Mouse (Mus musculus): Measurements from ENCODE around the gene Kdm6b.
A peak's percentile ranks its signal among the peaks of the same experiment; 100 is the strongest.

Kdm6b gene

DNA sequence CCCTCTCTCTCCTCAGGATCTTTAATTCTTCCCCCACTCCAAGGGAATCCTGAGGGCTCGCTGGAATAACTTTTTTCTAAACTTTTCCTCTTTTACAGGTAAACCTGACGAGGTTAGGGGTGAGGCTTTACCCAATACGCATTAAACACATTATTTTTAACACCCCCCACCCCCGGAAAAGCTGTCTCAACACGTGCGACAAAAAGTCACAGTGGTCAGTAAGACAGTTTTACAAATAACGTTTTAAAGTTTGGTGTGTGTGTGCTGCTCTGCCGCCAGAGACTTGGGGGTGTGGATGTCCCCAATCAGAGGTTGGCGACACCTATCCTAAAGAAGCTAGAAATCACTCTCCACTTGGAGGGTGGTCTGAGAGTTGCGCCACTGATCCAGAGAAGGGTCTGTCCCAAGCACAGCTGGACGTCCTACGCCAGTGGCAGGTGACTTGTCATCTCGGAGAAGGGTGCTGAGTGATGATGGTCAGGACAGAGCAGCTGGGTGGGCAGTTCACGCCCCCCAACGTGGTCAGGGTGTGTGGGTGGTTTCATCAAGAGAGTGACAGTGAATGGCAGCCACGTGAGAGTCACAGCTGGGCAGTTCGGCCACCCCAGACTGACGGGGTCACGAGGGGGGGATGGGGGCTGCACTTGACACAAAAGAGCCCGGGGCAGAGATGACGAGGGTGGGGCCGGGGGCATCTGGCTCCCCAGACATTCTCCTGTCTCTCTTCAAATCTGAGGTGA lies 45.7 kb downstream of the Kdm6b start:
- DNase-seq (ENCODE audit: extremely low read depth, low read depth, low spot score) = no peak

GRCm38 (mm10) chr11:69366855-69367615 lies 46.4 kb downstream of the Kdm6b start:
- no peak for DNase-seq (ENCODE audit: extremely low read depth, low read depth, low spot score)

DNA sequence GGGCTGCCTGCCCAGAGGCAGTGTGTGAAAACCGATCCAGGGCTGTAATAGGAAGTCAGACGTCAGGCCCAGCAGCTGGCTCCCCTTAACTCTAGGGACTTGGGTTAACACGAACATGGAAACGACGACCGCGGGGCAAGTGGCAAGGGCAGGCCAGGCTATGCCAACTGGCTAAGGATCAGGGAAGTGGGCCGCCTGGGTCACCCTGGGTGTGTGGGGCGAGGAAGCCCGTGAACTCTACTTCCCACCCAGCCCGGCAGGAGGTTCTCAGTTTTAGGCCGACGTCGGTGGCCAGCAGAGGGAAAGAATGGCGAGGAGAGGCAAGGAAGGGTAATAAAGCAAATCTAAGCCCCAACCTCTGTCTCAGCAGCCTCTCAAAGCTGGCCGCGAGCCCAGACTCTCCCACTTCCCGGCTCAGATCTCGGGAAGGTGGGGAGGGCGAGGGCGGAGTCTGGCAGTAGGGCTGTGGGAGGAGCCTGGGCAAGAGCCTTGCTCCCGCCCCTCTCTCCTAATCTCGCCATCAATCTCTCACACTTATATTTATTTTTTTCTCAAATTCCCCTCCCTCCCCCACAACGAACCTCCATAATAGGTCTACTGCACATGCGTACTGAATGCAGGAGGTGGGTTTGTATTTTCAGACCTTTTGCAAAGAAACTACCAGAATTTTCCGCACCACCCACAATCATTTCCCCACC lies 47.2 kb downstream of the Kdm6b start:
- DNase-seq (ENCODE audit: extremely low read depth, low read depth, low spot score) = peak; percentile 83

DNA sequence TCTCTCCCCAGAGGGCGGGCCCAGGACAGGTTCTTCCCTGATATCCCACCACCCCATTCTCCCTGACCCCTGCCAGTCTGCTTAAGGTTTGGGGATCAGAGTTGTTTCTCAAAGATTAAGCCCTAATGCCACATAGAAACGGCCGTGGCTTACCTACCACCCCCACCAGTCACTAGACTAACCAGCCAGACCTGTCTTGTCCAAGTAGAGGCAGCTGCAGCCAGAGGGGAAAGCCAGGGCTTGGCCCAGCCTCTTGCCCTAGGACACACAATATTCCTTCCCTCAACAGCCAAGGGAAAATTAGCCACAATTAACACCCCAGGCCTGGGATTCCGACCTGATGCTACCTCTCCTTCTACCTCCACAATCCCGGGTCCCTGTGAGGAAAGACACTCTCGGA lies 47.8 kb downstream of the Kdm6b start:
- peak; percentile 81 for DNase-seq (ENCODE audit: extremely low read depth, low read depth, low spot score)

DNA sequence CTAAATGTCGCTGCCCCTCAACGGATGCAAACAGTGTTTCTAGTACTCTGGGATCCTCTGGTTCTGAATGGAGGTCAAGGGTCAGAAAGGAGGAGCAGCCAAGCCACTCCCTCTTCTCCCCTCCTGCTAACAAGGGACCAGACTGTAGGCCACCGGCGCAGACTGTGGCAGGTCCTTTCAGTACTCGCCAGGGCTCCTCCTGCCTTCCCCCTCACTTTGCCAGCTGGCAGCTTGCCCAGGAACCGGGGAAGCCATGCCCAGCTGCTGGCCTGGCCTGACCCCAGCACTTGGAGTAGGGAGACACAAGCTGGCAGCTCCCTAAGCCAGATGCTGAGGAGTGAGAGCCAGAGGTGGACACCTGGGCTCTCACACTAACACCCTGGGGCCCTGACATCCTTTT lies 48.6 kb downstream of the Kdm6b start:
- DNase-seq (ENCODE audit: extremely low read depth, low read depth, low spot score) = peak; percentile 77

GRCm38 (mm10) chr11:69364376-69364775 lies 49.1 kb downstream of the Kdm6b start:
- no peak for DNase-seq (ENCODE audit: extremely low read depth, low read depth, low spot score)

- DNase-seq (ENCODE audit: extremely low read depth, low read depth, low spot score) = no peak
Observed at GRCm38 (mm10) chr11:69362479-69362878, 51.0 kb downstream of the Kdm6b start.

- no peak for DNase-seq (ENCODE audit: extremely low read depth, low read depth, low spot score)
Observed at GRCm38 (mm10) chr11:69362021-69362420, 51.5 kb downstream of the Kdm6b start.

- DNase-seq (ENCODE audit: extremely low read depth, low read depth, low spot score) = no peak
Observed at GRCm38 (mm10) chr11:69357690-69358089, 55.8 kb downstream of the Kdm6b start.

DNA sequence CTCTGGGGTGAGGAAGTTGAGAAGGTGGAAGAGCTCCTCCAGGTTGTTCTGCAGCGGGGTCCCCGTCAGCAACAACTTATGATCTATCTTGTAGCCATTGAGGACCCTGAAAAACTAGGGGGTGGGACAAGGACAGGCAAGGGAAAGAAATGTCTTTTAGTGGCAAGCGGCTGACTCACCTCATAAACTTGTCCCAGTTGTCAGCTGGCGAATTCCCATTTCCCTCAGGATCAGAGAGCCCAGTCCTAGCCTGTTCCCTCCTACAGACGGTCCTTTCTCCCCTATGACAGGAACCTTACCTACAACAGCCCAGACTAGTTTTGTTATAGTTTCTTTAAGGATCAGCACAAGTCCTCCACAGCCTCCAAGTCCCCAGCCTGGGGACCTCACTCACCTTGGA lies 56.9 kb downstream of the Kdm6b start:
- DNase-seq (ENCODE audit: extremely low read depth, low read depth, low spot score) = no peak

All from fat pad, adult 2 months (tissue).